Mouse (Mus musculus) right cerebral cortex, adult 2 months (tissue): ENCODE data around the gene Tfb1m.

Experiments used
- DNase-seq, 2 experiments: peaks; one replicate each; pipeline ENCODE4 v3.0.0; 2021 to 2022; ENCODE audit warnings: low spot score in 2 of 2

The Tfb1m gene

DNA sequence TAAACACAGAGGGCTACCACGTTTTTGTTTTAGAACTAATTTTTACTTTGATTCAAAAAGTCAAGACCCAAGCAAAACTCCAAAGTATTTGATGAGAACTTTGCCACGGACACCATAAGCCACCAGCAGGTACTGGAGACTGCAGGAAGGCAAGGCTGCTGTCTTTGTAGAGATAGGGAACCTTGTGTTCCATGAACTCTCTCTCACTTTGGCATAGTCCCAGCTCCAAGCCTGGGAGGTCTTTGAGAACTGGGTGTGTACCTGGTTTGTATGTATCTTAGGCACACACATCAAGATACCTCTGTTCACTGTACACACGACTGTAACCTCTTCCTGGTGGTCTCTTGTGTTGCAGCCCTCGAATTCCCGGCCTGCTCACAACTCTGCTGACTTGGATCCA is 43.3 kb downstream of the Tfb1m start:
- no peak for DNase-seq

DNA sequence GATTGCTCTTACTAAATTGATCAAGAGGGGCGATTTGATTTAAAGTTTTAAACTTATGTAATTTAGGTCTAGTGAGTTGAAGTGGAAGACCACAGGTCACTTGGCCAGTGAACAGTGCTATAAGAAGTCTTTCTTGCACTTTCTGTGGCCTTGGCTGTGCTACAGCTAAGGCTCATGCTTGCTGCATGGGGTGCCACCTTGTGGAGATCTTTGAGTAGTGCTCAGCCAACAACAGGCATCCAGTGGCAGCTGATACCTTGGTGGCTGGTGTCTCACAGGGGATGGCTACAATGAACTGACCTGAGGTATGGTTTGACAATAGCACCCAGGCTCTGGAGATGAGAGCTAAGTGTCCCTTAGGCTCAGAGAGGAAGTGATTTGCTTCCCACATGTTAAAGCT is 47.7 kb downstream of the Tfb1m start:
- peak; percentile 78 for DNase-seq

DNA sequence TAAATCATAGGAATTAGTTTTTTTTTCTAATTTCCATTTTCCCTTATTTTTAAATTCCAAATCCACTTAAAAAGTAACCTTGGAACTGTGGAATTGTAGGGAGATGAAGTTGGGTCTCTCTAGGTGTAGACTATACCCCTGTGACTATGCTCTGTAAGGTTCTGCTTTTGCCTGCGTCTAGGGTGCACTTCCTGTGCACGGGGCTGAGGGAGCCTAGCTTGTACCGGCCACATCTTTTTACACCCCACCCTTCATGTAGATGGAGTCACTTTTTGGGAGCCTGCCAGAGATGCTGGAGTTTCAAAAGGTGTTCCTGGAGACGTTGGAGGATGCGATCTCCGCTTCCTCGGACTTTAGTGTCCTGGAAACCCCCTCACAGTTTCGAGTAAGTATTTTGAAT is 51.1 kb downstream of the Tfb1m start:
- no peak for DNase-seq

DNA sequence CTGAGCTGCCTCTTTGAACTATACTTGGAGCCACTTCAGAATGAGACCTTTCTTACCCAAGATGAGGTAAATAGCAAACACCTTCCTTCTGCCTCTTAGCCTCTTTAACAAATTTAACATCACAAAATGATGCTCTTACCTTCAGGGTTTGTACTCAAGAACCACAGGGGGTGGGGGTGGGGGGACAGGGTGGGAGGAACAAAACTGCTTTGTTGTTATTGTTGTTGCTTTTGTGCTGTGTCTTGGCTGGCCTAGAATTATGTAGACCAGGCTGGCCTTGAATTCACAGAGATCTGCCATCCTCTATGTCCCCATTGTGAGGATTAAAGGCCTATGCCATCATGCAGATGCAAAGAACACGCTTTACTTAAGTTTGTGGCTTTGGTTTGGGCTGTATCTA is 51.9 kb downstream of the Tfb1m start:
- no peak for DNase-seq

- no peak for DNase-seq
Observed at GRCm38 (mm10) chr17:3500936-3501335, 56.6 kb downstream of the Tfb1m start.

- DNase-seq: no peak
Observed at GRCm38 (mm10) chr17:3500076-3500475, 57.5 kb downstream of the Tfb1m start.

GRCm38 (mm10) chr17:3499468-3499867 is 58.1 kb downstream of the Tfb1m start:
- DNase-seq: no peak

DNA sequence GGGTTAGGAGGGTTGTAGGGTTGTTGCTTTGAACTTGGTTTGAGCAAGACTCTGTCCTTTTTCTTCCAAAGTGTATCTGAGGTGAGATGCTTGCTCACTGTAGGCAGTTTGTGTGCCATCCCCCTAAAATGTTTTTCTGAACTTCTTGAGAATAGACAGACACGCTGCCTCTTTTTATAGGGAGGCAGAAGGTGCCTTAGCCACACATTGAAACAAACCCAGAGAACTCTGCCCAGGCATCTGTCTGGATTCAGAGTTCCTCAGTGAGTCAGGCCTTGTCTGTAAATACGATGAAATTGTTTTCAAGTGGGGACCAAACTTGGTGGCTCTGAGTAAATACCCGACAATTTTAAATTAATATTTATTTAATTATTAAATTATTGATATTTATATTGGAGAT is 59.0 kb downstream of the Tfb1m start:
- no peak for DNase-seq

DNA sequence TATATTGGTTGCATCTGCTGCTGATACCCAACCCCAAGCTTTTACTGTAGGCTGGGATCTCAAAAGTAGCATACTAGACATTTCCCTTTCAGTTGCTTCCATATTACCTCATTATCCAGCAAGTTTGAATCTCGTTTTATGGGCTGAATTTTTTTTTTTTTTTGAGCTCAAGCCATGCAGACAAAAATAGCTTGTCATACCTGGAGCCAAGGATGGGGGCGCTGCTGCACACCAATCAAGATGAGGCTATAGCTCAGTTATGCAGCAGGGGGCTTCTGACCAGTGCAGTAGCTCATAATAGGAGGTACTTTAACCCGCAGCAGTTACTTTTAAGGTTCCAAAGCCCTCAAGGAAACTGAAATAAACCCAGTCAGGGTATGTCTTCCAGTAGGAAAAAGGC is 59.5 kb downstream of the Tfb1m start:
- no peak for DNase-seq

DNA sequence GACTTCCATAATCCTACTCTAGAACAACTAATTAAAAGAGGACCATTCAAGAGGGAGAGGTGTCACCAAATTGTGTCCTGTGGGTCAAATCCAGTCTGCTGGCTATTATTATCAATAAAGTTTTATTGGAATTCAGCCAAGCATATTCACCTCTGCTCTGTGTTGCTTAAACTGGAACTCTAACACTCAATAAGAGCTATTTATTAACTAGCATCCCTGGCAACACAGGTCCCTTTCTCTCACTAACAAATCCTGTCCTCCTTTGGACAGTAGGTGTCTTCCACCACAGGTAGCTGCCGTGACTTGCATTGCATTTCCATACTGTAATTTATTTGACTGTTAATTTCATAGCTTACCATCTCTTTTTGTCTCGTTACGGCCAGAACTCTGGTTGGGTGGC is 61.5 kb downstream of the Tfb1m start:
- no peak for DNase-seq

- no peak for DNase-seq
Observed at GRCm38 (mm10) chr17:3495576-3495975, 62.0 kb downstream of the Tfb1m start.

DNA sequence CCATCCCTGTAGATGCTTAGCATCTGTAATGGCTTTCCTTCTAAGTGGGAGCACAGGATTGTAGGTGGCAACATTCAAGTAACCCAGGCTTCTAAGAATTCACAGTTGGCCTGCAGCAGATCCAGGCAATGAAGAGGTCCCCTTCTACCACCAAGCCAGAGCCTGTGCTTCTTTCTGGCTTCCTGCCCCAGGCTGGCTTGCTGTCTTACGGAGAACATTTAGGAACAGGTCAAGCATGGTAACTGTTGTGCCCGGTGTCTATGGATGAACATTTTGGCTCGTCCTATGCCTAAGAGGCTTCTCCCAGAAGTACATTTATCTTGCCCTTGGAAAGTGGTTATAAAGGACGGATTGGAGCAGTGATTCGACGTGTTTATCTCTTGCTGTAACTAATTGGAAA is 65.9 kb downstream of the Tfb1m start:
- no peak for DNase-seq

GRCm38 (mm10) chr17:3491065-3491464 is 66.5 kb downstream of the Tfb1m start:
- DNase-seq: no peak

- DNase-seq: peak in 1 of 2 experiments; percentile 44
Observed at GRCm38 (mm10) chr17:3490216-3490895, 67.2 kb downstream of the Tfb1m start.

- DNase-seq: no peak
Observed at GRCm38 (mm10) chr17:3487721-3488601, 69.6 kb downstream of the Tfb1m start.

GRCm38 (mm10) chr17:3487211-3487610 is 70.4 kb downstream of the Tfb1m start:
- DNase-seq: no peak

DNA sequence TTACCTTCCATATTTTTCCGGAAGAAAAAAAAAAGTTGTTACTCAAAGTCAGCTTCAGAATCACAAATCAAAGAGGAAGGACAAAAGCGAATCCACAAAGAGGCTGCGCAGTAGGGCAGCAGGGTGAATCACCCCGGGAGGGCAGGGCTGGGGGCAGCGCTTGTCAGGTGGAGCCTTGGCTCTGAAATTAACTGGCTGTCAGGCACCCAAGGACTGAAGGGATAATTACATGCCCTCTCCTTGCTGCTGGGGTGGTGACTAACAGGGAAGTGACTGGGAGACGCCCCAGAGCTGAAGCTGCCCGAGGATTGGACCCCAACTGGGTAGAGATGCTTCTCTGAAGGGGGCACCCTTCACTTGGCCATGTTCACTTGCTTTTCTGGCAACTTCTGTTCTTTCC is 71.7 kb downstream of the Tfb1m start:
- no peak for DNase-seq

- DNase-seq: peak in 1 of 2 experiments; percentile 51
Observed at GRCm38 (mm10) chr17:3483091-3483490, 74.5 kb downstream of the Tfb1m start.

- DNase-seq: peak; percentile 56 to 58
Observed at GRCm38 (mm10) chr17:3481576-3482575, 75.7 kb downstream of the Tfb1m start.

- DNase-seq: no peak
Observed at GRCm38 (mm10) chr17:3476546-3476945, 81.0 kb downstream of the Tfb1m start.

DNA sequence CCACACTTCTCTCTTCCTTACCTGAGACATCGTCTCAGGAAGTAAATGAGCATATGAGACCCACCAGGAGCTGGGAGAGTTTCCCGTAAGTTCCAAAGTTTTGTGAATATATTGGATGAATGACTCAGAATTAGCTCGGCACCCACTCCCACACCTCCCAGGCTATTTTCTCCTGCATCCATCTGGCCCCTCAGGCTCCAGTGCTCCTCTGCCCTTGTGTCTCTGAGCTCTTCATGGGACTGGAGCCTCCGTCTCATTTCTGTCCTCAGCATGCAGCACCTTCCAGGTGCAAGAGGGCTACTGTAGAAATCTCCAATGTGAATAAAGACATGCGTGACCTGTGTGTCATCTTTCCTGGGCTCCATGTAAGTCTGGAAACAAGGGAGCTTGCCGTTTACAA is 85.6 kb downstream of the Tfb1m start:
- DNase-seq: peak; percentile 62 to 79
